24 mouse cellular contexts compared by ENCODE assay signal in the genomic region with DNA sequence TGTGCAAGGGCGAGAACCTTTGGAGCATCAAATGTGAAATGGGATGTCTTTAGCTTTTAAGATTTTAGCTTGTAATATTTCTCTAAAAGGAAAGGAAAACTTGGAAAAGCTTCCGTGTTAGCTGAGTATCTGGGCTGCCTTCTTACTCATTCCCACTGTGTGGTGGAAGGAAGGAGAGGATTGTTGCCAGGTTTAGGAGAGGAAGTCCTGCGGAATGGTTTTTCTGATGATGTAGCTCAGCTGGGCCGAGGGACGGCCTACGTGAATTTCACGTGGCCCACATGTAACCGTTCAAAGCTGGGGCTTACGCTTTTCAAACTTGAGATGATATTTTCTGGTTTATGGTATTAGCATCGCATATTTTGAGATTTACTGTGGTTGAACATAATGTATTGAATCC. TPM values are rescaled to one million over a fixed set of nuclear protein-coding genes. Genes with fewer than 3 reads are reported as not detected.
A peak's percentile ranks its signal among the peaks of the same experiment; 100 is the strongest.
DNase-seq lines count a peak whose midpoint lies in the region; ATAC-seq and TF ChIP-seq lines count a peak whose summit lies in the region.
"Had no signal": no experiment of that assay in that cellular context is flagged by ENCODE, and none has a peak within 500 bp of the region (broad histone marks: within the 10 kb centered on the region; RNA-seq: fewer than 3 reads in every experiment).

No protein-coding gene starts in this region.

- H3K9me3 ChIP-seq in heart, embryonic 11.5 days (replicated peaks; ENCODE audit: control insufficient read depth, low read length): no peaks in the 10 kb centered on the region
- H3K9me3 ChIP-seq: forebrain, embryonic 10.5 days; forebrain, embryonic 13.5 days; heart, embryonic 13.5 days; hindbrain, embryonic 13.5 days had no signal

- DNase-seq in frontal cortex, postnatal 10 days (ENCODE audit: low spot score in 2 of 2): no peak
- peak; percentile 24 to 41 for DNase-seq in heart, adult 18-20 months
- DNase-seq in heart, adult 9 months (ENCODE audit: low spot score in 2 of 2): peak; percentile 38 to 46
- no peak for DNase-seq in heart, postnatal 25 days (ENCODE audit: low spot score)
- peak; percentile 9 for DNase-seq in kidney, adult 2 months
- no peak for DNase-seq in kidney, postnatal 25 days
- DNase-seq: adrenal gland, adult 8-10 months; adrenal gland, postnatal 25 days; cerebellum, adult 18-20 months; cerebellum, adult 9-10 months; cerebellum, postnatal 14 days; gastrocnemius, postnatal 14 days; kidney, adult 18-20 months had no signal

- no peaks in the 10 kb centered on the region for H3K4me1 ChIP-seq in heart, embryonic 11.5 days (ENCODE audit: control insufficient read depth, insufficient read depth, low read length)
- no peaks in the 10 kb centered on the region for H3K4me1 ChIP-seq in kidney, adult 2 months (ENCODE audit: control insufficient read depth, insufficient read depth, low read length)
- H3K4me1 ChIP-seq: forebrain, embryonic 13.5 days; heart, embryonic 13.5 days had no signal

- H3K4me3 ChIP-seq in heart, embryonic 11.5 days (ENCODE audit: low read depth, low read length): no peak overlapping the region
- no peak overlapping the region for H3K4me3 ChIP-seq in kidney, adult 2 months (ENCODE audit: insufficient read depth, low read depth, low read length)
- H3K4me3 ChIP-seq: forebrain, embryonic 10.5 days; forebrain, embryonic 13.5 days; heart, embryonic 13.5 days; hindbrain, embryonic 13.5 days had no signal

- intact Hi-C loops in heart, postnatal 25 days (cut with DNase I): loop anchor here (5.0 kb wide), 1 partner anchor 46 kb away; a partner anchor contains a TSS

- ATAC-seq in frontal cortex, adult (ENCODE audit: low TSS enrichment): peak; percentile 55; the same call in 1 of the 2 replicates
- ATAC-seq in heart, embryonic 11.5 days (replicated peaks; ENCODE audit: insufficient number of reproducible peaks, low FRiP score, low TSS enrichment): no peak
- ATAC-seq: activated CD4-positive, CD25-positive, alpha-beta regulatory T cell, adult 4 months; forebrain, embryonic 13.5 days; forebrain, embryonic 16.5 days; hindbrain, embryonic 16.5 days; inflammation-experienced regulatory T-cells, adult 6 months; intestine, embryonic 16.5 days had no signal

- no peak overlapping the region for H3K9ac ChIP-seq in heart, embryonic 11.5 days (ENCODE audit: low read depth, low read length)
- H3K9ac ChIP-seq: forebrain, embryonic 13.5 days; heart, embryonic 13.5 days; hindbrain, embryonic 13.5 days had no signal

- no peak for TF ChIP-seq CTCF in kidney, adult 2 months (conservative IDR thresholded peaks at IDR 0.05; ENCODE audit: insufficient read depth, insufficient read length, low read depth, low read length)

- no peaks in the 10 kb centered on the region for H3K27me3 ChIP-seq in heart, embryonic 11.5 days (ENCODE audit: control insufficient read depth, insufficient read depth, low read length)
- H3K27me3 ChIP-seq in kidney, adult 2 months (replicated peaks; ENCODE audit: control insufficient read depth, insufficient read depth, low read length): no peaks in the 10 kb centered on the region
- H3K27me3 ChIP-seq: forebrain, embryonic 13.5 days; heart, embryonic 13.5 days; hindbrain, embryonic 13.5 days had no signal

- 83% methylated on average over 10 of the region's 10 CpGs for WGBS in heart, embryonic 11.5 days (ENCODE audit: insufficient replicate concordance)
- 80% methylated on average over 10 of the region's 10 CpGs for WGBS in kidney, adult 2 months

- H3K4me2 ChIP-seq in heart, embryonic 11.5 days: no peak overlapping the region
- H3K4me2 ChIP-seq: forebrain, embryonic 13.5 days; heart, embryonic 13.5 days; hindbrain, embryonic 13.5 days had no signal

- no peak overlapping the region for H3K27ac ChIP-seq in heart, embryonic 11.5 days (ENCODE audit: low read depth, low read length)
- H3K27ac ChIP-seq in kidney, adult 2 months (ENCODE audit: insufficient read depth, low read depth, low read length): no peak overlapping the region
- H3K27ac ChIP-seq: forebrain, embryonic 10.5 days; forebrain, embryonic 13.5 days; heart, embryonic 13.5 days; hindbrain, embryonic 13.5 days had no signal

- H3K36me3 ChIP-seq in heart, embryonic 11.5 days (ENCODE audit: control insufficient read depth, insufficient read depth, low read length): no peaks in the 10 kb centered on the region
- no peaks in the 10 kb centered on the region for H3K36me3 ChIP-seq in kidney, adult 2 months (ENCODE audit: control insufficient read depth, insufficient read depth, low read length)
- H3K36me3 ChIP-seq: forebrain, embryonic 10.5 days; heart, embryonic 13.5 days; hindbrain, embryonic 13.5 days had no signal

- no peak for TF ChIP-seq POLR2A in kidney, adult 2 months (IDR thresholded peaks at IDR 0.05; ENCODE audit: low read depth, low read length)

RNA-seq across cellular contexts. Expression of a gene that starts 48.3 kb away (rescaled TPM):
- total RNA-seq in heart, adult 18-20 months (2021): 1 to 10 TPM; 4.8 to 5.4 TPM
- polyA plus RNA-seq in heart, embryonic 11.5 days (2014; fragmentation: Nextera tagmentation; extraction: Ambion mirVana): 12.9 TPM in 2 replicates
- total RNA-seq in heart, postnatal 25 days (2021): 1 to 10 TPM; 6.2 to 6.3 TPM
- polyA plus RNA-seq in kidney, adult 2 months (2012; rRNA removed): 5.4 and 6.8 TPM in 2 replicates

Comparison
In these comparisons a context has a peak if more than half of its experiments do, and no peak if none do; other contexts are left out.
1. DNase-seq: peak in heart, adult 18-20 months (2 of 2), heart, adult 9 months (2 of 2) and kidney, adult 2 months (single experiment); none in frontal cortex, postnatal 10 days (0 of 2), heart, postnatal 25 days (single experiment) and kidney, postnatal 25 days (0 of 2).